Mouse (Mus musculus) heart, adult 2 months (tissue): ENCODE measurements around the gene Gm11937.

Source experiments
- CTCF ChIP-seq: fragments of 200-600 bp; IDR thresholded peaks from 2 replicates; pipeline ENCODE4 v1.8.1; 2022; ENCODE audit warnings: antibody characterized with exemption, mild to moderate bottlenecking, moderate library complexity
- POLR2A ChIP-seq: fragments of 200-500 bp; IDR thresholded peaks from 2 replicates; pipeline ENCODE4 v1.6.1; 2011; ENCODE audit warnings: mild to moderate bottlenecking, low read depth, low read length, control low read depth; ENCODE audit not compliant: insufficient read depth

GRCm38 (mm10) chr11:99581051-99581450, 28.9 kb downstream of the Gm11937 start:
- no peak for TF ChIP-seq POLR2A
- no peak for TF ChIP-seq CTCF
